Mouse (Mus musculus) urinary bladder, postnatal 4 days (tissue): ENCODE results near the gene Kalrn.

Experiments used
- DNase-seq, 2 experiments: peaks; one replicate each; pipeline ENCODE4 v3.0.0; 2021 to 2022; ENCODE audit warnings: low spot score in 2 of 2

Kalrn gene

GRCm38 (mm10) chr16:34557891-34558290 is 15.4 kb downstream of the Kalrn start:
- no peak for DNase-seq

GRCm38 (mm10) chr16:34552731-34553130 is 20.6 kb downstream of the Kalrn start:
- no peak for DNase-seq

- DNase-seq: no peak
Observed at GRCm38 (mm10) chr16:34549470-34549999, 23.8 kb downstream of the Kalrn start.

GRCm38 (mm10) chr16:34546805-34547509 is 26.4 kb downstream of the Kalrn start:
- peak in 1 of 2 experiments; percentile 32 for DNase-seq

- DNase-seq: peak in 1 of 2 experiments; percentile 38
Observed at GRCm38 (mm10) chr16:34543754-34544153, 29.6 kb downstream of the Kalrn start.

- no peak for DNase-seq
Observed at GRCm38 (mm10) chr16:34542341-34542740, 31.0 kb downstream of the Kalrn start.

- DNase-seq: peak in 1 of 2 experiments; percentile 38
Observed at GRCm38 (mm10) chr16:34538679-34539185, 34.6 kb downstream of the Kalrn start.

GRCm38 (mm10) chr16:34536300-34536699 is 37.0 kb downstream of the Kalrn start:
- DNase-seq: peak in 1 of 2 experiments; percentile 58

GRCm38 (mm10) chr16:34535135-34535534 is 38.2 kb downstream of the Kalrn start:
- DNase-seq: no peak

- no peak for DNase-seq
Observed at GRCm38 (mm10) chr16:34531506-34531905, 41.8 kb downstream of the Kalrn start.

GRCm38 (mm10) chr16:34530029-34530428 is 43.3 kb downstream of the Kalrn start:
- DNase-seq: no peak

- no peak for DNase-seq
Observed at GRCm38 (mm10) chr16:34528234-34528983, 44.9 kb downstream of the Kalrn start.

GRCm38 (mm10) chr16:34526378-34526777 is 47.0 kb downstream of the Kalrn start:
- no peak for DNase-seq

- DNase-seq: no peak
Observed at GRCm38 (mm10) chr16:34525866-34526265, 47.5 kb downstream of the Kalrn start.

- DNase-seq: no peak
Observed at GRCm38 (mm10) chr16:34525205-34525604, 48.1 kb downstream of the Kalrn start.

GRCm38 (mm10) chr16:34521061-34521460 is 52.3 kb downstream of the Kalrn start:
- DNase-seq: no peak

- no peak for DNase-seq
Observed at GRCm38 (mm10) chr16:34516891-34517398, 56.4 kb downstream of the Kalrn start.

GRCm38 (mm10) chr16:34515485-34515884 is 57.8 kb downstream of the Kalrn start:
- no peak for DNase-seq

GRCm38 (mm10) chr16:34513956-34514593 is 59.3 kb downstream of the Kalrn start:
- no peak for DNase-seq

- DNase-seq: no peak
Observed at GRCm38 (mm10) chr16:34512326-34512725, 61.0 kb downstream of the Kalrn start.

GRCm38 (mm10) chr16:34508125-34508524 is 65.2 kb downstream of the Kalrn start:
- DNase-seq: peak in 1 of 2 experiments; percentile 13

- no peak for DNase-seq
Observed at GRCm38 (mm10) chr16:34506048-34506447, 67.3 kb downstream of the Kalrn start.
